Mouse (Mus musculus): ENCODE measurements around the gene Thap11. TPM values are rescaled to one million over a fixed set of nuclear protein-coding genes. Genes with fewer than 3 reads are reported as not detected.
"Not testable (repeated sequence)": the region's sequence is repeated elsewhere in the genome, so short reads cannot be mapped to it uniquely, and the experiment has no call there.

The Thap11 gene
- 10 to 100 TPM; 20.4 to 24.1 (median 22.0) TPM for total RNA-seq (2022)

- peak; percentile 84 to 87 for DNase-seq (ENCODE audit: low spot score in 2 of 2)
These were observed at the start of gene Thap11 for GRCm38 (mm10) chr8:105854715-105855216. Gene Thap11, plus strand, starts transcription at chr8:105855132.

GRCm38 (mm10) chr8:105805346-105805745 lies 49.6 kb upstream of the Thap11 start:
- DNase-seq (ENCODE audit: low spot score in 2 of 2): no peak

- no peak for DNase-seq (ENCODE audit: low spot score in 2 of 2)
These were observed 49.0 kb upstream of the Thap11 start for GRCm38 (mm10) chr8:105805964-105806363.

GRCm38 (mm10) chr8:105807766-105808165 lies 47.2 kb upstream of the Thap11 start:
- no peak for DNase-seq (ENCODE audit: low spot score in 2 of 2)

- DNase-seq (ENCODE audit: low spot score in 2 of 2): peak; percentile 36 to 62
These were observed 46.5 kb upstream of the Thap11 start for GRCm38 (mm10) chr8:105808480-105808879.

- DNase-seq (ENCODE audit: low spot score in 2 of 2): no peak
These were observed 44.6 kb upstream of the Thap11 start for GRCm38 (mm10) chr8:105810245-105810786.

GRCm38 (mm10) chr8:105811061-105811460 lies 43.9 kb upstream of the Thap11 start:
- no peak for DNase-seq (ENCODE audit: low spot score in 2 of 2)

- no peak for DNase-seq (ENCODE audit: low spot score in 2 of 2)
These were observed 43.4 kb upstream of the Thap11 start for GRCm38 (mm10) chr8:105811543-105811942.

GRCm38 (mm10) chr8:105812511-105812910 lies 42.4 kb upstream of the Thap11 start:
- DNase-seq (ENCODE audit: low spot score in 2 of 2): no peak

GRCm38 (mm10) chr8:105813241-105813640 lies 41.7 kb upstream of the Thap11 start:
- DNase-seq (ENCODE audit: low spot score in 2 of 2): no peak

GRCm38 (mm10) chr8:105819659-105820058 lies 35.3 kb upstream of the Thap11 start:
- DNase-seq (ENCODE audit: low spot score in 2 of 2): no peak

- DNase-seq (ENCODE audit: low spot score in 2 of 2): peak; percentile 56 to 79
These were observed 34.0 kb upstream of the Thap11 start for GRCm38 (mm10) chr8:105820925-105821324.

- DNase-seq (ENCODE audit: low spot score in 2 of 2): no peak
These were observed 29.4 kb upstream of the Thap11 start for GRCm38 (mm10) chr8:105825506-105825905.

GRCm38 (mm10) chr8:105826379-105826778 lies 28.6 kb upstream of the Thap11 start:
- DNase-seq (ENCODE audit: low spot score in 2 of 2): no peak

GRCm38 (mm10) chr8:105826861-105827848 lies 27.8 kb upstream of the Thap11 start, which contains the start of the genes Ranbp10 and Tsnaxip1:
Gene Ranbp10, minus strand, starts transcription at chr8:105827350.
Gene Tsnaxip1, plus strand, starts transcription at chr8:105827731.
- DNase-seq (ENCODE audit: low spot score in 2 of 2): peak; percentile 95 to 97

- DNase-seq (ENCODE audit: low spot score in 2 of 2): not testable (repeated sequence)
These were observed 21.2 kb upstream of the Thap11 start for GRCm38 (mm10) chr8:105833740-105834139.

- peak; percentile 72 to 76 for DNase-seq (ENCODE audit: low spot score in 2 of 2)
These were observed 19.6 kb upstream of the Thap11 start for GRCm38 (mm10) chr8:105835318-105835717.

- no peak for DNase-seq (ENCODE audit: low spot score in 2 of 2)
These were observed 17.9 kb upstream of the Thap11 start for GRCm38 (mm10) chr8:105836991-105837390.

GRCm38 (mm10) chr8:105839209-105839608 lies 15.7 kb upstream of the Thap11 start:
- DNase-seq (ENCODE audit: low spot score in 2 of 2): no peak

GRCm38 (mm10) chr8:105846678-105847077 lies 8.3 kb upstream of the Thap11 start:
- DNase-seq (ENCODE audit: low spot score in 2 of 2): no peak

- no peak for DNase-seq (ENCODE audit: low spot score in 2 of 2)
These were observed 4.9 kb upstream of the Thap11 start for GRCm38 (mm10) chr8:105850014-105850413.

- no peak for DNase-seq (ENCODE audit: low spot score in 2 of 2)
These were observed 4.3 kb upstream of the Thap11 start for GRCm38 (mm10) chr8:105850611-105851010.

Measured in gastrocnemius, adult 8-10 months (tissue).